Mouse (Mus musculus) erythroblast, adult 5-6 weeks (primary cell): Measurements from ENCODE around the gene Gm36864. TPM values are rescaled to one million over a fixed set of nuclear protein-coding genes. Genes with fewer than 3 reads are reported as not detected.
"Not testable (repeated sequence)": the region's sequence is repeated elsewhere in the genome, so short reads cannot be mapped to it uniquely, and the experiment has no call there.

Experiments
- ATAC-seq: replicated peaks from 2 replicates; pipeline ENCODE4 v1.8.0; 2016; ENCODE audit warnings: moderate number of reproducible peaks, mild to moderate bottlenecking, moderate TSS enrichment, inconsistent platforms; ENCODE audit not compliant: poor library complexity, low FRiP score, severe bottlenecking
- total RNA-seq, 2 experiments: library from RNA; stranded (forward) in 1 of 2; stranded (reverse) in 1 of 2; fragments of 150-400 nt in 1 of 2; fragments of 200-764, 138-1000 nt in 1 of 2; gene quantifications; 2 replicates each; pipeline versions ENCODE4 v1.2.3 to v1.2.4; 2015 to 2017; ENCODE audit warnings: low replicate concordance in 2 of 2

Gene Gm36864
- total RNA-seq (2015; ENCODE audit: low replicate concordance), result not detected in 2 replicates
- total RNA-seq (2017; ENCODE audit: low replicate concordance), result not detected in 2 replicates

DNA sequence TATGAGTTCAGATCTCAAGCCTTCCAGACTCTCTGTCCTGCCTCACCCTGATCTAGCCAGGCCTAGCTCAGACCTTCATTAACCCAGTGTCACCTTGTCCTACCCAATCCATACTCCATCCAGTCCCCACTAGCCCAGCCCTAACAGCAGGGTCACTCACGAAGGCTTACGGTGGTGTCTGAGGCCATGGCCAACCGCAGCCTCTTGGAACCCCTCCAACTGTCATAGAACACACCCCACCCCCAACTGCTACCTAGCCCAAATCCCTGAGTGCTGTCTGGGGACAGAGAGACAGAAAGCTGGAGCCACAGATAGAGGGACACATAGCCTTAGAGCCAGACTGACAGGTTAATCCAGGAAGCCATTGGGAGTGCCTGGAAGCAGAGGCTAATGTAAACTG, at the start of gene Gm36864:
Gene Gm36864, plus strand, starts transcription at position 269 of the 400 bp plus-strand sequence.
- ATAC-seq, result no peak

DNA sequence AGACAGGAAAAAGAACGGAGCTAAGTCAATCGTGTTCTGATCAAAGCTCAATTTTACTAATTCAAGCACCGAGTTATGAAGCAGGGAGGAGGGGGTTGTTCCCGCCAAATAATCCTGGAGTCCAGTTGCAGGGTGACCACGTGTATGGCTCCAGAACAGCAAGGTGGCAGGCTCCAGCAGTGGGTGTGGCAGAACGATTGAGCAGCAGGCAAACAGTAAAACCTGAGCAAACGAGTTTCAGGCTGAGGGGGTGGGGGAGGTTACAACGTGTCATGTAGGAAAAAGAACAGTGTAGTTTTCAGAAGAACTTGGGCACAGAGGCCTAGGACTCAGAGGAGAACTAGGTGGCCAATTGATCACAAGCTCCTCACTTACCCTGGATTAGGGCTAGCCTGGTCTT, 49.5 kb upstream of the Gm36864 start:
- not testable (repeated sequence) for ATAC-seq

DNA sequence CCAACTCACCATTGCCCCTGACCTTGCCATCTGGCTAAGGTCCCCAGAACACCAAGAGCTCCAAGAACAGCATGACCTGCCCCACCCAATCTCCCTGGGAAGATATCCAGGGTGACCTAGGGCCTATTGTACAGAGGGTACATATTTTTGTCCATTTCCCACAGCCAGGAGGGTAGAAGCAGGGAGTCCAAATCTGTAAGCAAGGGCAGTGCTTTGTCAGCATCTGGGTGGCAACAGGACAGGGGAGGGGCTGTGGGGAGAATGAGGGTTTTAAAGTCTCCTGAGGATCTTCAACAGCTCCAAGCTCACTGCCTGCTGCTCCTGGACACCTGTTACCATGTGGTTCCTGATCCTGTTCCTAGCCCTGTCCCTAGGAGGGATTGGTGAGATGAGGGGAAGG, 48.0 kb upstream of the Gm36864 start, which contains the start of gene Klk1b24:
Gene Klk1b24, plus strand, starts transcription at position 301 of the 400 bp plus-strand sequence.
- not testable (repeated sequence) for ATAC-seq

DNA sequence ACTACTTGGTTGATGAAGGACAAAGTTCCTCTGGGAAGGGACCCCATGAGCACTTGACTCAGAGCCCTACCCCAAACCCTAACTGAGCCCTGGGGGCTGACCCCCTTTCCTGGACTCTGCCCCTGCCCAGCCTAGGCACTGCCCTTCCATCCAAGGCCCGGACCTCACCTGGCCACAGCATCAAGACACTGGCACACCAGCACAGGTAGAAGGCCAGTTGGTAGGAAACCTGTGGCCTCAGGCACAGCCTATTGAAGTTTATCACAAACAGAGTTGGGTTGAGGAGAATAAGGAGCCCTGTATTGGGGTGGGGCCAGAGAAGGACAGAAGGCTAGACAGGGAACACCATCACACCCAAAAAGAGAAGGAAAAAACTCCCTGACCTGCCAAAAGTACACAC, 42.5 kb upstream of the Gm36864 start:
- not testable (repeated sequence) for ATAC-seq

DNA sequence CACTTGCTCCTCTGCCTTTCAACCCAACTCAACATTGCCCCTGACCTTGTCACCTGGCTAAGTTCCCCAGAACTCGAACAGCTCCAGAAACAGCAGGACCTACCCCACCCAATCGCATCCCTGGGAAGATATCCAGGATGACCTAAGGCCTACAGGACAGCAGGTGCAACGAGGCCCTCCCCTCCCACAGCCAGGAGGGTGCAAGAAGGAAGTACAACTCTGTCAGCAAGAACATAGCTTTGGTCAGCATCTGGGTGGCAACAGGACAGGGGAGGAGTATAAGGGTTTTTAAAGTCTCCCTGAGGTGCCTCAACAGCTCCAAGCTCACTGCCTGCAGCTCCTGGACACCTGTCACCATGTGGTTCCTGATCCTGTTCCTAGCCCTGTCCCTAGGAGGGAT, 38.1 kb upstream of the Gm36864 start, which contains the start of gene Klk1b3:
Gene Klk1b3, plus strand, starts transcription at position 301 of the 400 bp plus-strand sequence.
- no peak for ATAC-seq

DNA sequence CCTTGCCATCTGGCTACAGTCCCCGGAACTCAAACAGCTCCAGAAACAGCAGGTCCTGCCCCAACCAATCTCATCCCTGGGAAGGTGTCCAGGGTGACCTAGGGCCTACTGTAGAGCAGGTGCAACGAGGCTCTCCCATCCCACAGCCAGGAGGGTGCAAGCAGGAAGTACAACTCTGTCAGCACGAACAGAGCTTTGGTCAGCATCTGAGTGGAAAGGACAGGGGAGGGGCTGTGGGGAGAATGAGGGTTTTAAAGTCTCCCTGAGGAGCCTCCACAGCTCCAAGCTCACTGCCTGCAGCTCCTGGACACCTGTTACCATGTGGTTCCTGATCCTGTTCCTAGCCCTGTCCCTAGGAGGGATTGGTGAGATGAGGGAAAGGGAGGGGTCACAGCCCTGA, 28.8 kb upstream of the Gm36864 start, which contains the start of gene Klk1b4:
Gene Klk1b4, plus strand, starts transcription at position 301 of the 400 bp plus-strand sequence.
- ATAC-seq, result not testable (repeated sequence)

DNA sequence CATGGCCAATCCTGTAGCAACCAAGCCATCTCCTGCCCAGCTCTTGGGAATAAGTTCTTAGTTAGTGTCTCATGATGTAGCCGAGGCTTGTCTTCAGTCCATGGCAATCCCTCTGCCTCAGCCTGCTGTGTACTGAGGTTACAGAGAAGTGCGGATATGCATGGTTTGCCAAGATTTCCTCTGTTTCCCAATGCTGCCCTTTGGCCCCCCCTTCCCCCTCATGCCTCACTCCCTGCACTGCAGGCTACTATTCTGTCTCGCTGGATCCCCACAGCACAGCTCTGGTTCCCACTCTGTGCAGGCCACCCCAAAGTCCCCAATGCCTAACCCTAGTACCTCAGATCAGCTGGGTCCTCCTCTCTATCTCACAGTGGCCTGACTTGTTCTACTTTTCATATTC, 27.7 kb upstream of the Gm36864 start:
- ATAC-seq, result no peak

DNA sequence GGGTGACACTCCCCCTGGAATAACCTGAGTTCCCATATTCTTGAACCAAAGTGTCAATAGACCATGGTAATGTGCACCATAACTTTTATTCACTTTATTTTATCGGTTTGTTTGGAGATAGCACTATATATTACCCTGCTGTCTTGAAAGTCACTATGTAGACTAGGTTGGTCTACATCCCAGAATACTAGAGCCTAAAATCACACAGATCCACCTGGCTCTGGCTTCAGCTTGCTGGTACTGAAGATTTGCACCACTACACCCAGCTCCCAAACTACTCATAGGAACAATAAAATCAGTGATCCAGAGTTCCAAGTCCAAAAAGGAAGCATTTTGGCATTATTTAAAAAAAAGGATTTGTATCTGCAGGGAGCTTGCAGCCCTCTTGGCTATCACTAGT, 20.3 kb upstream of the Gm36864 start, which contains the start of gene Klk1b5:
Gene Klk1b5, plus strand, starts transcription at position 301 of the 400 bp plus-strand sequence.
- ATAC-seq, result no peak

DNA sequence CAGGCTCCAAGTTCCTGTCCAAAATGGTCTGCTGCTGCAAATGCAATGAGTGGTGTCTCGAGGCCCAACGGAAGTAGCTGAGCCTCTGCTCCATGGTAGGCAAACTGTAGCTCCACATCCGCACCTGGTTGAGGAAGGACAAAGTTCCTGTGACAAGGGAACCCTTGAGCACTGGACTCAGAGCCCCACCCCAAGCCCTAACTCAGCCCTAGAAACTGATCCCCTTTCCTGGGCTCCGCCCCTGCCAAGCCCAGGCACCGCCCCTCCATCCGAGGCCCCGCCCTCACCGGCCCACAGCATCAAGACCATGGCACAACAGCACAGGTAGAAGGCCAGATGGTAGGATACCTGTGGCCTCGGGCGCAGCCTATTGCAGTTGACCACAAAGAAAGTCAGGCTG, 14.4 kb upstream of the Gm36864 start:
- ATAC-seq, result 0 out of 2 replicates have a peak, but pooled peaks have one; percentile 30

DNA sequence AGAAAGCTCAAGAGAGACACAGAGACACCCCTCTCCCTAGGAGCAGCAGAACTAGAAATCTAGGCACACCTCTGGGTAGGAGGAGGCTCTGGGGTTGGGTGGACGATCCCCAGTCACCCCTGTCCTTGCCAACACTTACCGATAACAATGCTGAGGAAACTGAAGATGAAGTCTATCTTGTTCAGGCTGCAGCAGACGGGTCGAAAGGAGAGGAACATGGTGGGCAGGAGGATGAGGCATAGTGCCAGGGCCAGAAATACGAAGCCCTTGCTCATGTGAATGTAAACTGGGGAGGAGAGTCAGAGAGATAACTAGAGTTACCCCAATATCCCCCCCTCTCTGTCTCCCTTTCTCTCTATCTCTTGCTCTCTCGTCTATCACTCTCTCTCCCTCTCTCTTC, 13.6 kb upstream of the Gm36864 start:
- not testable (repeated sequence) for ATAC-seq

DNA sequence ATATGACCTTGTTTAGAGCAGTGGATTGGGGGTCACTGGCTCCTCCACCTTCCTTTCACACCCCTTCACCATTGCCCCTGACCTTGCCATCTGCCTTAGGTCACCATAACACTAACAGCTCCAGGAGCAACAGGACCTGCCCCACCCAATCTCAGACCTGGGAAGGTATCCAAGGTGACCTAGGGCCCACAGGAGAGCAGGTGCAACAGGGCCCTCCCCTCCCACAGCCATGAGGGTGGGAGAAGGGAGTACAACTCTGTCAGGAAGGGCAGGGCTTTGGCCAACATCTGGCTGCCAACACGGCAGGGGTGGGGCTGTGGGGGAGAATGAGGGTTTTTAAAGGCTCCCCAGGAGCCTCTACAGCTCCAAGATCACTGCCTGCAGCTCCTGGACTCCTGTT, 10.9 kb upstream of the Gm36864 start, which contains the start of gene Klk1:
Gene Klk1, plus strand, starts transcription at position 285 of the 400 bp plus-strand sequence.
- ATAC-seq, result no peak

DNA sequence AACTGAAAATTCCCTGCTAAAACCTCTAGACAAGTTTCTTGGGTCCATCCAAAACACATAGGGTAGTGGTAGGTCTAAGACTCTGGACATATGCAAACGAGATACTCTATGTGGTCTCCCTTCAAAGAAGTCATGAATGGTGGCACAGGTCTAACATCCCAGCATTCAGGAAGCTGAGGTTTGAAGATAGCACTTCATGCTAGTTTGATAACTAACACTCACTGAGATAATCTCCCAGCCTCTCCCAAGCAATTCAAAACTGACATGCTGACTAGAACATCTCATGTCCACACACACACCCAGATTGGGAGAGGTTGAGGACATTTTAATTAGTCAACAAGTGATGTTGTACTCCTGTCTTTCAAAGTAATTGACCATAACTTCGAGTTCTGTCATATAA, 3.9 kb downstream of the Gm36864 start:
- ATAC-seq, result no peak

DNA sequence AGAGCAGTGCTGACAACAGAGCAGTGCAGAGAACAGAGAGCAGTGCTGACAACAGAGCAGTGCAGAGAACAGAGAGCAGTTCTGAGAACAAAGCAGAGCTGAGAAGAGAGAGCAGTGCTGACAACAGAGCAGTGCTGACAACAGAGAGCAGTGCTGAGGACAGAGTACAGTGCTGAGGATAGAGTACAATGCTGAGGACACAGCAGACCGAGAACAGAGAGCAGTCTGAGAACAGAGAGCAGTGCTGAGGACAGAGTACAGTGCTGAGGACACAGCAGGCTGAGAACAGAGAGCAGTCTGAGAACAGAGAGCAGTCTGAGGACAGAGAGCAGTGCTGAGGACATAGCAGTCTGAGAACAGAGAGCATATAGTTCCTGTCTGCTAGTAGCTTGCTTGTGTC, 4.7 kb downstream of the Gm36864 start:
- ATAC-seq, result no peak

DNA sequence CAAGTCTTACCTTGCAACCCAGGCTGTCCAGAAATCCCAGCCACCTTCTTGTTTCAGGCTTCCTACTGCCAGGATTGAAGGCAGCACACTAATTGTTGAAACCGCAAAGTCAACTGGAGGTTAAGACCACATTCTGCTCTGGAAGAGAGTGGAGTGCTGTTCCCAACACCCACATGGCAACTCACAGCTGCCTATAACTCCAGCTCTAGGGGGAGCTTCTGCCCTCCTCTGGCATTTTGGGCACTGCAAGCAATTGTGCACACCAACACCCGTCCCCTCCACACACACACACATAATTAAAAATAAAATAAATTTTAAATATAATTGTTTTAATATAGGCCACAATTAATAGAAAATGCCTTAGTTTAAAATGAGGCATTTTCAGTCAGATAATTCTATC, 5.2 kb downstream of the Gm36864 start:
- ATAC-seq, result no peak

DNA sequence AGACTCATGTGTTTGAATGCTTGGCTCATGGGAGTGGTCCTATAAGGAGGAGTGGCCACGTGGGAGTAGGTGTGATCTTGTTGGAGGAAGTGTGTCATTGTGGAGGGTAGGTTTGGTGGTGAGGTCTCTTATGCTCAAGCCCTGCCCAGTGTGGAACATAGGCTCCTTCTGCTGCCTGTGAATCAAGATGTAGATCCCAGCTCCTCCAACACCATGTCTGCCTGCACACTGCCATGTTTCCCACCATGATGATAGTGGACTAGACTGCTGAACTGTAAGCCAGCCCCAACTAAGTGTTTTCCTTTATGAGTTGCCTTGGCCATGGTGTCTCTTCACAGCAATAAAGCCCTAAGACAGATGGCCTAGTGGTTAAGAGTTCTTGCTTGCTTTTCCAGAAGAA, 8.1 kb downstream of the Gm36864 start:
- ATAC-seq, result no peak

DNA sequence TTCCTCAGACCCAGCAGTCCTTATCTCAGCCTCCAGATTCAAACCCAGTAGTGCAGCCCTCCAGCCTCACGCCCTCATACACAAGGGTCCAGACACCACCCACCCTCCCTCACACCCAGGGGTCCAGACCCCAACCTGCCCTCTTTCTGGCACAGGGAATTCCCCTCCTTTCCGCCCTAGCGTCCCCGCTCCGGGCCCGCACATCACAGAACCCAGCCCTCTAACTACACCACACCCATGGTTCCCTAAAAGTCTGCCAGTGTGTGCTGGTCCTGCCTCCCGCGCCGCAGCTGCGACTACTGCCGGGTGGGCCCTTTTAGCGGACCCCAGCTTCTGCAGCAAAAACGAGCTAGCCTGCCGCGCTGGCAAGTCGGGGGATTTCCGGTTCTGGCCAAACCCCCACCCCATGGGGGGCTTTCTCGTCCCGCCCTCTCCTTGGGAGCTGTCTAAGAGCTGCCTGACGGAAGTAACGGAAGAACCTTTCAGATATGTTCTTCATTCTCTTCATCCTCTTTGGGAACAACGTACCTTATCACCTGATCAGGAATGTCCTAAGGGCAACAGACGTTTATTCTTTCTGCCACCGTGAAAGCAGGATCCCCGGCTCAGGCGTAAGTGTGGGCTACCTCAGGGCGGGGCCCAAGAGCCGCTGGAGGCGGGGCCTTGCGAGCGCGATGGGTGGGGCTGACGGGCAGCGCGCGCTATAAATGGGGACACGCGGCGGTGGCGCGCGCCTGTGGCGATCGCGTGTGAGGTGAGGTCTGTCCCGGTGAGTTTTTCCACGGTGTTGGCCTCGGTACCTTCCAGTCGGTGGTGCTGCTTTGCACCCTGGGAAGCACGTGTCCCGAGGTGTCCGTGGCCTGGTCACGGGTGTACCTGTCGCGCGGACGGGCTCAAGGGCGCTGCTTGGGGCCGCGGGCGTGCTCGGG, 10.3 kb downstream of the Gm36864 start, which contains the start of the genes 1700028J19Rik and 2410002F23Rik:
Gene 1700028J19Rik, minus strand, starts transcription at position 641 of the 929 bp plus-strand sequence.
Gene 2410002F23Rik, plus strand, starts transcription at position 668 of the 929 bp plus-strand sequence.
- peak; percentile 90 for ATAC-seq

DNA sequence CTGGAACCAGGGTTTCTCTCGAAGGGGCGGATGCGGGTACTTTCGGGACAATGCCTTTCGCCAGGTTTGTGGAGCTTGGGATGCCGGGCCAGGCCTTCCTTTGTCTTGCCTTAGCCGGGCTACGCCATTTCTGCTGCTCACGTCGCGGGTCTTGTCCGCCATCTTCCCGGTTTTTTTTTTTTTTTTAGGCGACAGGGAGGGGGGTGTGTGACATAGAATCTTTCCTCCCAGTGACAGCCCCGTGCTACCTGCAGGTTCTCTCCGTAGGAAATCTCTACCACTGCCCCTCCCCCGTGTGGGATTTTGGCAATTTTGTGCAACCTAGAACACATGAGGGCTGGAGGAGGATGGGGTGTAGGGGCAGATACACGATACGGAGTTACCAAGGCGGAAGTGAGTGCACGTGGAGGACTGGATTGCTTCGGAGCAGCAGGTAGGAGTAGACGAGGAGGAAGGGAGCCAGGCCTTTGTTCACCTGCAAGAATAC, 11.1 kb downstream of the Gm36864 start:
- no peak for ATAC-seq

DNA sequence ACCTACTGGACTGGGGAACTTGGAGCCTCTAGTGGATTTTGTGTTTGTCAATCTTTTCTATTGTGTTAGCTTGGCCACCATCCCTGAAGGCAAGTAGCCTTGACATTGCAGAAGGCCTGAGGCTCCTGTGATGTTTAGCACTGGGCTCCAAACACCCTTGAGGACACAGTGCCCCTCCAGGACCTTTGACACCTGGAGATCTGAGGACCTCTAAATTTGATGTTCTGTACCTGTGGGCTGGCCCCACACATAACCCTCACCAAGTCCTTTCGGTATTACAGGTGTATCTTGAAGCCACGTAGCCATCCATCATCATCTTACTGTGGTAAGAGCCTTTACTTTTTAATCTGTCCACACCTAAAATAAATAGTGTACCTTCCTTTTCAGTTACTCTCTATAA, 12.0 kb downstream of the Gm36864 start:
- ATAC-seq, result no peak

DNA sequence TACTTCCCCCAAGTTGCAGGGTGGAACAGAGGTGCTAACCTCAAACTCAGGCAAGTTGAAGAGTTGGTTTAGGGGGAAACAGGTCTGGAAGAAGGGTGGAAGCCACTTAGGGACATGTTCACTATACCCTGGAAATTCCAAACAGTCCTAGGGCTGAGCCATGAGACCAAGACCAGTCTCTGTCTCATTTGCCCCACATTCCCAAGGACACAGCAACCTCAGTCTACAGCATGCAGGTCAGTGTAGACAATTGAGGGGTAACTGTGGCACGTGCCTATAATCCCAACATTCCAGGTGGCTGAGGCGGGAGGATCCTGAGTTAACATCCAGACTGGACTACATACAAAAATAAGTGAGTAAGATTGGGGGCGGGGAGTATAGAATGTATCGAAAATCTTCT, 13.3 kb downstream of the Gm36864 start:
- ATAC-seq, result no peak

DNA sequence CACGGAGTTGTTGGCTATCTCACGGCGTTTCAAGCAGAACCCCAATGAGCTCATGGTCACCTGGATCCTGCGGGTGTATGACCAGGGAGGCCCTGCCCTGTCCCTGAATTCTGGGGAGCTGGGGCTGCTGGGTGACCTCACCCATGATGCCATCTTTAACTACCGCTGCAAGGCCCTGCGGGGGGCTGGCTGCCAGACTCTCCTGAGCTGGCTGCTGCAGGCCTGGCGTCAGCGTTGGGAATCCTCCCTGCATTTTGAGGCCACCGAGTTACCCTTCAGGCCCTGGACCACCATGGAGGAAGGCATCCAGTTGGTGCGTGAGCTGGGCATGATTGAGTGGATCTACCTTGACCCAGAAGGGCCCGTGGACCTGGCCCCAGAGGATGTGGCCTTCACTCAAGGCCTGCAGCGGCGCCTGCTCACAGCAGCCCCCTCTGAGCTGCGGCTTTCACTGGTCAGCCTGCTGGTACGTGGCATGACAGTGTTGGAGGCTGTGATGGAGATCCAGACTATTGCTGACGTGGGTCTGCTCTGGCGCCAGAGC, 14.8 kb downstream of the Gm36864 start:
- not testable (repeated sequence) for ATAC-seq
